Mouse (Mus musculus) Patski (cell line): ENCODE results near the gene Gm20479. TPM values are rescaled to one million over a fixed set of nuclear protein-coding genes. Genes with fewer than 3 reads are reported as not detected.

Experiments used
- ATAC-seq: fragments of 100-300 bp; one replicate; pipeline ENCODE4 v1.8.0; 2021
- CTCF ChIA-PET: fragments of 350-600 bp; sonication (Branson Sonifier 250); formaldehyde crosslinking; loops from one replicate; lab custom pipeline; 2022; ENCODE audit warnings: inconsistent platforms; lab: Charles Lee
- POLR2A ChIA-PET: fragments of 350-600 bp; sonication (Branson Sonifier 250); formaldehyde crosslinking; loops from one replicate; lab custom pipeline; 2022; ENCODE audit warnings: antibody characterized with exemption, inconsistent platforms; lab: Charles Lee
- DNase-seq: peaks from one replicate; pipeline ENCODE4 v3.0.0-alpha.2; 2011; ENCODE audit warnings: low read depth, low spot score
- H3K27me3 ChIP-seq: fragments of 371-371 bp; one replicate; pipeline ENCODE4 v1.5.1; 2021
- CTCF ChIP-seq: fragments of 100-300 bp; IDR thresholded peaks from one replicate; pipeline ENCODE4 v1.5.1; 2021
- in situ Hi-C: fragments of 300-500 bp; cut with MboI; formaldehyde crosslinking; loops from 3 replicates; pipeline ENCODE4 v1.11.1; 2018; ENCODE audit warnings: low pct_unique_long_range_greater_than_20kb, mixed read lengths
- polyA plus RNA-seq: library from polyadenylated mRNA; unstranded; gene quantifications from one replicate; pipeline ENCODE4 v1.2.3, GENCODE M21; 2021

Gm20479 gene
- polyA plus RNA-seq, 1 experiment from 2014 or later: 0.64 TPM

GRCm38 (mm10) chr7:27355261-27355660 lies 2.0 kb downstream of the Gm20479 start:
- TF ChIP-seq CTCF: no peak
- DNase-seq (no peak), ATAC-seq (no peak)
- ChIA-PET POLR2A (interaction anchor here (1.0 kb wide), 1 partner anchor 24 kb away, joined by 4 read pairs; no protein-coding TSS in a partner anchor), CTCF (interaction anchor here (0.6 to 1.0 kb wide), 2 partner anchors 14 to 23 kb away, joined by 3 to 4 read pairs; no protein-coding TSS in a partner anchor)
- H3K27me3 ChIP-seq: no peaks in the 10 kb centered on the region
- in situ Hi-C loops: no loop called here

DNA sequence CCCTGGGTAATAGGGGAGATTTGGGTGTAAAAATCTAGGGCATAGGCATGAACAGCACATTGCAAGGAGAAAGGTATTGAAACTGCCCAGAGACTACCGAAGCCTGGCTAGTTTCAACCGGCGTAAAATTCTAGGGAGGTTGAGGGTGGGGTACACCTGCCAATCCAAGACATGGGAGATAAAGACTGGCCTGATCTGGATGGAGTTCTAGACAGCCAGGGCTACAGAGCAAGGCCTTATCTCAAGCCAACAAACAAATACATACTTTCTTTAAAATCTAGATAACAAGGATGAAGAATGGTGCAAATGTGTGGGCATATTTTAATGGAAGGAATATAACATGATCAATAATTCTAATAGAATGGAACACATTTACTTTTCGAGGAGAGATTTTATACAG lies 2.4 kb downstream of the Gm20479 start:
- DNase-seq: no peak
- CTCF ChIA-PET: interaction anchor here (1.1 kb wide), 1 partner anchor 22 kb away, joined by 3 read pairs; no protein-coding TSS in a partner anchor
- H3K27me3 ChIP-seq: no peaks in the 10 kb centered on the region
- in situ Hi-C loops: no loop called here
- no peak for ATAC-seq
- no peak for TF ChIP-seq CTCF
- POLR2A ChIA-PET: no interaction called here

GRCm38 (mm10) chr7:27354144-27354543 lies 3.1 kb downstream of the Gm20479 start:
- ChIA-PET POLR2A (no interaction called here), CTCF (interaction anchor here (1.1 to 1.3 kb wide), 2 partner anchors 22 to 31 kb away, joined by 3 to 4 read pairs; no protein-coding TSS in a partner anchor)
- TF ChIP-seq CTCF: no peak
- DNase-seq (no peak), ATAC-seq (no peak)
- in situ Hi-C loops: no loop called here
- no peaks in the 10 kb centered on the region for H3K27me3 ChIP-seq

DNA sequence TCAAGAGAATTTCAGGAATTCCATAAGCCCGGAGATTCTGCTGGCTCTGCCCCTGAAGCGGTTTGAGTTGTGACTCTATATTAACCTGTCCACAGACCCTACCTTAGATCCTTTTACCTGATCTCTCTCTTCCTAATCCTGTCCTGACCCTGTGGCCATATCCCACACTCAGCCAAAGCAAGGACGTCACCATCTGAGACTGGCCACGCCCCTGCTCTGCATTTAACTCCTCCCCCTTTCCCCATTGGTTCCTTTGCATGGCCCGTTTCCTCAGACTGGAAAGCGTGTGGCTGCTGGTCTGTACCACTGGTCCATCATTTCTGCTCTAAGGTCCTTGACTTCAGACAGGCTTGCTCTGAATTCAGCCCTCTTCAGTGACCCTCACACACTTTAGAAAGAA lies 11.8 kb downstream of the Gm20479 start:
- no peak for DNase-seq
- in situ Hi-C loops: loop anchor here (10.0 kb wide), 1 partner anchor 49 kb away; no protein-coding TSS in a partner anchor
- no peaks in the 10 kb centered on the region for H3K27me3 ChIP-seq
- ATAC-seq: no peak
- CTCF ChIA-PET: no interaction called here
- no peak for TF ChIP-seq CTCF
- POLR2A ChIA-PET: no interaction called here

DNA sequence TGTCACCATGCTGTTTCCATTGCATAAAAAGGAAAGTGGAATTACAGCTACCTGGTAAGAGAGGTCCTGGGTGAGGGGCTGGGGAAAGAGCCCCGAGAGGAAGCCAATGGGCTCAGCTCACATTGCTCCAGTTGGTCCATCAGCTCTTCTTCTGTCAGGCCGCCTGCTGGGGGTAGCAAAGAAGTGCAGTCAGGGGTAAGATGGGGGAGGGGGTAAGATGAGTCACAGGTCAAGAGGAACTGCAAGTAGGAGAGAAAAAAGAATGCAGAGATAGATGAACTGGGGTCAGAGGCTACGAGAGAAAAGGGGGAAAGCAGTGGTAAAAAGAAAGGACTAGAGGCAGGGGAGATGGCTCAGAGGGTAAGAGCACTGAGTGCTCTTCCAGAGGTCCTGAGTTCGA lies 14.6 kb downstream of the Gm20479 start:
- peaks cover 6% of the 10 kb centered on the region for H3K27me3 ChIP-seq
- CTCF ChIA-PET: interaction anchor here (1.3 kb wide), 1 partner anchor 67 kb away, joined by 3 read pairs; no protein-coding TSS in a partner anchor
- no peak for DNase-seq
- ATAC-seq: no peak
- TF ChIP-seq CTCF: no peak
- POLR2A ChIA-PET: interaction anchor here (0.9 kb wide), 1 partner anchor 10 kb away, joined by 3 read pairs; no protein-coding TSS in a partner anchor
- in situ Hi-C loops: loop anchor here (10.0 kb wide), 1 partner anchor 52 kb away; no protein-coding TSS in a partner anchor

GRCm38 (mm10) chr7:27339519-27339918 lies 17.7 kb downstream of the Gm20479 start:
- no peak for DNase-seq
- TF ChIP-seq CTCF: no peak
- POLR2A ChIA-PET: no interaction called here
- CTCF ChIA-PET: no interaction called here
- no peak for ATAC-seq
- H3K27me3 ChIP-seq: peaks cover 20% of the 10 kb centered on the region
- in situ Hi-C loops: no loop called here

GRCm38 (mm10) chr7:27339114-27339513 lies 18.1 kb downstream of the Gm20479 start:
- POLR2A ChIA-PET: no interaction called here
- DNase-seq (no peak), ATAC-seq (no peak)
- TF ChIP-seq CTCF: no peak
- in situ Hi-C loops: no loop called here
- CTCF ChIA-PET: no interaction called here
- H3K27me3 ChIP-seq: peaks cover 20% of the 10 kb centered on the region

DNA sequence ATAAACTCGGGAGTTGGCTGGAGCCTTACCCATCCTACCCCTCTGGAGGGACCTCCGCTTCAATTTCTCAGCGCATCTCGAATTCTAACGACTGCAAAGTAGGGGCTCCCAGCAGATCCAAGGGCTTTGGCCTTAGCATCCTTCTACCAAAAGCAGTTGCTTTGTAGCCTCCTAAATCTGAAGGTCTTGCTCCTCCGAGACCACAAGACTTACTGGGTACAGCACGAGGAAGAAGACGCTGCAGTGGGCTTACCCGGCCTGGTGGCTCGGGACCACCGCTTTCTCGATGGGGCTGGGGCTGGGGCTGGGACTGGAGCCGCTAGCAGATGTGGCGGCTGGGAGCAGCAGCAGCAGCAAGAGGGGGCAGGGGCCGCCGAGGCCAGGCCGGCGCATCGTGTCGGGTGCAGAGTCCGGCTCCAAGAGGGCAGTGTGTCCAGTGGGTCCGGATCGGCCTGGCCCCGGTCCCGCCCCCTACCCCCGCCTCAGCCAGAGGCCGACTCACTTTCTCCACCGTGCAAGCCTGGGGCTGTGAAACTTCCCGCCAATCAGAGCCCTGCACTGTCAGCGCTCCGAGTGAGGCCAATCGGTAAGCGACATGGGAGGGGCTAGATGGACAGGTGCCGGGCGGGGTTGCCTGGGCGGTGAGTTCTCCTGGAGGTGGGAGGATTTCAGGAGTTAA lies 19.9 kb downstream of the Gm20479 start, which contains the start of gene Ltbp4:
TSS of gene Ltbp4 (minus strand) at position 518 of the 679 bp plus-strand sequence.
- ChIA-PET CTCF (no interaction called here), POLR2A (no interaction called here)
- ATAC-seq: no peak
- no peak for TF ChIP-seq CTCF
- peaks cover 20% of the 10 kb centered on the region for H3K27me3 ChIP-seq
- in situ Hi-C loops: no loop called here
- no peak for DNase-seq

- peak; percentile 73 for ATAC-seq
- in situ Hi-C loops: no loop called here
- TF ChIP-seq CTCF: no peak
- ChIA-PET CTCF (interaction anchor here (0.6 kb wide), 1 partner anchor 16 kb away, joined by 3 read pairs; no protein-coding TSS in a partner anchor), POLR2A (interaction anchor here (0.6 kb wide), 1 partner anchor 133 kb away, joined by 6 read pairs; no protein-coding TSS in a partner anchor)
- no peak for DNase-seq
- peaks cover 20% of the 10 kb centered on the region for H3K27me3 ChIP-seq
These were observed 21.0 kb downstream of the Gm20479 start for GRCm38 (mm10) chr7:27335928-27336823.
